Mouse (Mus musculus) midbrain, embryonic 16.5 days (tissue): ENCODE results near the gene Ccdc85c. TPM values are rescaled to one million over a fixed set of nuclear protein-coding genes. Genes with fewer than 3 reads are reported as not detected.

ENCODE experiments used
- ATAC-seq: fragments of 200-750 bp; cut with Nextera tagmentation; 2 replicates; pipeline ENCODE4 v1.8.0; 2017; ENCODE audit warnings: moderate TSS enrichment
- H3K27ac ChIP-seq: fragments of 300-500 bp; sonication (generic); 2 replicates; pipeline ENCODE4 v1.5.1; 2014; ENCODE audit warnings: mild to moderate bottlenecking, low read length, mixed read lengths
- H3K27me3 ChIP-seq: fragments of 300-500 bp; sonication (generic); 2 replicates; pipeline ENCODE4 v1.6.1; 2014; ENCODE audit warnings: low read depth, low read length, mixed read lengths; ENCODE audit not compliant: control insufficient read depth, insufficient read depth
- H3K36me3 ChIP-seq: fragments of 300-500 bp; sonication (generic); 2 replicates; pipeline ENCODE4 v1.6.1; 2014; ENCODE audit warnings: mild to moderate bottlenecking, low read length, moderate library complexity, mixed read lengths; ENCODE audit not compliant: control insufficient read depth, insufficient read depth
- H3K4me1 ChIP-seq: fragments of 300-500 bp; sonication (generic); 2 replicates; pipeline ENCODE4 v1.6.1; 2014; ENCODE audit warnings: mild to moderate bottlenecking, low read length, mixed read lengths; ENCODE audit not compliant: control insufficient read depth, insufficient read depth
- H3K4me2 ChIP-seq: fragments of 300-500 bp; sonication (generic); 2 replicates; pipeline ENCODE4 v1.6.1; 2014; ENCODE audit warnings: mild to moderate bottlenecking, low read length, mixed read lengths
- H3K4me3 ChIP-seq: fragments of 300-500 bp; sonication (generic); 2 replicates; pipeline ENCODE4 v1.5.1; 2014; ENCODE audit warnings: low read depth, mild to moderate bottlenecking, low read length, moderate library complexity, mixed read lengths
- H3K9ac ChIP-seq: fragments of 300-500 bp; sonication (generic); 2 replicates; pipeline ENCODE4 v1.6.1; 2014; ENCODE audit warnings: low read depth, low read length, mixed read lengths
- H3K9me3 ChIP-seq: fragments of 300-500 bp; sonication (generic); replicated peaks from 2 replicates; pipeline ENCODE4 v1.6.1; 2014; ENCODE audit warnings: mild to moderate bottlenecking, low read length, mixed read lengths; ENCODE audit not compliant: control insufficient read depth, poor library complexity, severe bottlenecking
- WGBS: fragments of 180-500 bp; shearing (Covaris S2); extraction: QIAGEN DNeasy Blood & Tissue Kit; methylation state at CpG from one replicate; pipeline ENCODE4 v1.1.7; 2014; 5-methylcytosine and 5-hydroxymethylcytosine counted together
- polyA plus RNA-seq: library from polyadenylated mRNA; unstranded; fragments of >200 nt; fragmentation: Nextera tagmentation; extraction: Ambion mirVana; gene quantifications from 2 replicates; pipeline ENCODE4 v1.2.1, GENCODE M21; 2015

The Ccdc85c gene
- 13.2 and 13.5 TPM in 2 replicates for polyA plus RNA-seq

GRCm38 (mm10) chr12:108274661-108275507, at the start of gene Ccdc85c:
Gene Ccdc85c, minus strand, starts transcription at chr12:108275425.
- Histone ChIP-seq H3K4me1 (peaks cover 58% of the 10 kb centered on the region), H3K27me3 (no peaks in the 10 kb centered on the region), H3K9me3 (no peaks in the 10 kb centered on the region), H3K9ac (peak within 1 kb of the TSS; percentile 84), H3K27ac (peak within 1 kb of the TSS; percentile 95), H3K4me2 (peak within 1 kb of the TSS; percentile 98), H3K36me3 (no peaks in the 10 kb centered on the region), H3K4me3 (peak within 1 kb of the TSS; percentile 86)
- under 1% methylated on average over 100 of the region's 120 CpGs for WGBS
- ATAC-seq: peak; percentile 51; the same call in 1 of the 2 replicates

GRCm38 (mm10) chr12:108320096-108320495, 44.9 kb upstream of the Ccdc85c start:
- peaks cover 12% of the 10 kb centered on the region; the same call in 1 of the 2 replicates for H3K4me1 ChIP-seq
- H3K4me2 ChIP-seq: no peak overlapping the region
- H3K9ac ChIP-seq: no peak overlapping the region
- ATAC-seq: no peak
- no peaks in the 10 kb centered on the region for H3K9me3 ChIP-seq
- peak overlapping the region; percentile 5 for H3K27ac ChIP-seq
- H3K4me3 ChIP-seq: no peak overlapping the region
- WGBS: 11% methylated on average over 8 of the region's 8 CpGs
- no peaks in the 10 kb centered on the region for H3K36me3 ChIP-seq
- H3K27me3 ChIP-seq: peaks cover 11% of the 10 kb centered on the region

DNA sequence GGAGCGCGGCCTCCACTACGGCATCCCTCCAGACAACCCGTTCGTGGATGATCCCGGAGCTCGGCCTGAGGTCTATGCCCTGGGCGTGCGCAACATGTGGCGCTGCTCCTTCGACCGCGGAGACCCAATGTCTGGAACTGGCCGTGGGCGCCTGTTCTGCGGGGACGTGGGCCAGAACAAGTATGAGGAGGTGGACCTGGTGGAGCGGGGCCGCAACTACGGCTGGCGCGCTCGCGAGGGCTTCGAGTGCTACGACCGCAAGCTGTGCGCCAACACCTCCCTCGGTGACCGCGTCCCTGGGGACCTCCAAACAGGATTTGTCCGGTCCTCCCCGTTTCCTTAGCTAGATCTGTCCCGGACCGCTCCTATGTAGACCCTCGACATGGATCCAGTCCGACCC, 43.3 kb upstream of the Ccdc85c start:
- Histone ChIP-seq H3K9ac (no peak overlapping the region), H3K4me2 (peak overlapping the region; percentile 29; the same call in 1 of the 2 replicates), H3K4me1 (peaks cover 12% of the 10 kb centered on the region; the same call in 1 of the 2 replicates), H3K27me3 (peaks cover 11% of the 10 kb centered on the region), H3K9me3 (no peaks in the 10 kb centered on the region), H3K4me3 (no peak overlapping the region), H3K27ac (no peak overlapping the region), H3K36me3 (no peaks in the 10 kb centered on the region)
- 0 out of 2 replicates have a peak, but pooled peaks have one; percentile 11 for ATAC-seq
- WGBS: 24% methylated on average over 35 of the region's 37 CpGs

DNA sequence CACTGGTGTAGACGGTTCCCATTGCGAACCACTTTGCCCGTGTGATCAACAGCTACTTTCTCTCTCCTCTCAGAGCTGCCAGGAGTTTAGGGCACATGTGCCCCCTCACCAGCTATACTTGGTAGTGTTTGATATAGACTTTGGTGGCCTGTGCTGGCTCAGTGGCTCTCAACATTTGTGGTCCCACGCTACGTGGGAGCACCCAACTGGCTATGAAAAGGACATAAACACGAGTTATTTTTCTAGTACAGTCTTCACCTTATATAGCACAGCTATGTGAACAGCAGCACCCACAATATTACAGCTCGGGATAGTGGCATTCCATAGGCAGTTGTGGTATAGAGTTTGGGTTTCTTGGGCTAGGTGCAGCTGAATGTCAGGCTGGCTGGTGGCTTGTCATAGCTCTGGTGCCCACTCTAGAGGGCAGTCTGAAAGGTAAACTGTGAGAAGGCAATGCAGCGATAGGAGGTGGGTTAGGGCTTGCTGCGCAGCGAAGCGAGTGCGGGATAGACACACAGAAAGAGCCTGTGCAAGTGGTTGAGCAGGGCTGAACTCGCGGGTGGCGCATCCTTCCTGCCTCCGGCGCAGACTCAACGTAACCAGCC, 42.7 kb upstream of the Ccdc85c start:
- no peak for ATAC-seq
- H3K4me2 ChIP-seq: peak overlapping the region; percentile 29; the same call in 1 of the 2 replicates
- no peak overlapping the region for H3K27ac ChIP-seq
- H3K4me3 ChIP-seq: no peak overlapping the region
- no peaks in the 10 kb centered on the region for H3K9me3 ChIP-seq
- H3K9ac ChIP-seq: no peak overlapping the region
- peaks cover 12% of the 10 kb centered on the region; the same call in 1 of the 2 replicates for H3K4me1 ChIP-seq
- H3K36me3 ChIP-seq: no peaks in the 10 kb centered on the region
- peaks cover 11% of the 10 kb centered on the region for H3K27me3 ChIP-seq
- WGBS: 24% methylated on average over 18 of the region's 18 CpGs

- Histone ChIP-seq H3K4me1 (peaks cover 12% of the 10 kb centered on the region; the same call in 1 of the 2 replicates), H3K4me2 (no peak overlapping the region), H3K9me3 (no peaks in the 10 kb centered on the region), H3K36me3 (no peaks in the 10 kb centered on the region), H3K9ac (peak overlapping the region; percentile 16; the same call in 1 of the 2 replicates), H3K4me3 (no peak overlapping the region), H3K27ac (no peak overlapping the region), H3K27me3 (peaks cover 11% of the 10 kb centered on the region)
- WGBS: 8% methylated on average over 9 of the region's 9 CpGs
- ATAC-seq: no peak
Measured at GRCm38 (mm10) chr12:108317201-108317738, 42.0 kb upstream of the Ccdc85c start.

GRCm38 (mm10) chr12:108316655-108317054, 41.4 kb upstream of the Ccdc85c start:
- WGBS: 28% methylated on average over 6 of the region's 6 CpGs
- H3K4me2 ChIP-seq: no peak overlapping the region
- peaks cover 11% of the 10 kb centered on the region for H3K27me3 ChIP-seq
- no peak overlapping the region for H3K27ac ChIP-seq
- H3K4me1 ChIP-seq: peaks cover 12% of the 10 kb centered on the region; the same call in 1 of the 2 replicates
- no peaks in the 10 kb centered on the region for H3K36me3 ChIP-seq
- no peak overlapping the region for H3K9ac ChIP-seq
- ATAC-seq: no peak
- no peak overlapping the region for H3K4me3 ChIP-seq
- H3K9me3 ChIP-seq: no peaks in the 10 kb centered on the region

DNA sequence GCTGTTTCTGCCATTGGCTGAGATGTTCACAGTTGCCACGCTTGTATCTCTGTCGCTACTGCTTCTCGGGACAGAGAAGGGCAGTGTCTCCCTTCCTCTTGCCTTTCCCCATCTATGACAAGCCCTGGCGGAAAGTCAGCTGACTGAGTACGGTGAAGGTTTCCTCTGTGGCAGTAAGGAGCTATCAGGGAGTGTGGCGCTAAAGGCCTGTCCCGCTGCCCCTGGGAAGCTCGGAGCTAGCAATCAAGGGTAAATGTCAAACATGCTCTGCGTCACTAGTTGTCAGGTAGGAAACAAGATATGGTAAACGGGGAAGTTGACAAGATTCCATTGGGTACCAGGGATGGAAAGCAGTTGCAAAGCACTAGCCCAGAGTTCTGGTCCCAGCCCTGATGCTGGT, 40.6 kb upstream of the Ccdc85c start:
- H3K4me2 ChIP-seq: no peak overlapping the region
- WGBS: 49% methylated on average over 10 of the region's 10 CpGs
- H3K4me1 ChIP-seq: peaks cover 12% of the 10 kb centered on the region; the same call in 1 of the 2 replicates

GRCm38 (mm10) chr12:108313244-108313772, 38.1 kb upstream of the Ccdc85c start:
- peaks cover 3% of the 10 kb centered on the region; the same call in 1 of the 2 replicates for H3K4me1 ChIP-seq
- no peak overlapping the region for H3K4me2 ChIP-seq
- ATAC-seq: no peak
- H3K27me3 ChIP-seq: peaks cover 4% of the 10 kb centered on the region; the same call in 1 of the 2 replicates
- no peak overlapping the region for H3K27ac ChIP-seq
- H3K4me3 ChIP-seq: no peak overlapping the region
- no peaks in the 10 kb centered on the region for H3K9me3 ChIP-seq
- H3K36me3 ChIP-seq: no peaks in the 10 kb centered on the region
- WGBS: 100% methylated on average over 1 of the region's 1 CpGs
- H3K9ac ChIP-seq: no peak overlapping the region

More for the DNA sequence above, 40.6 kb upstream of the Ccdc85c start:
- no peak overlapping the region for H3K4me3 ChIP-seq
- no peak for ATAC-seq
- no peak overlapping the region for H3K27ac ChIP-seq
- no peaks in the 10 kb centered on the region for H3K36me3 ChIP-seq
- H3K9me3 ChIP-seq: no peaks in the 10 kb centered on the region
- H3K27me3 ChIP-seq: peaks cover 11% of the 10 kb centered on the region
- H3K9ac ChIP-seq: no peak overlapping the region
